Mouse (Mus musculus) common myeloid progenitor, adult 5-6 weeks (primary cell): ENCODE measurements at regions not wholly inside any gene's neighbourhood (a gene's known extent, or its start where the extent isn't known, plus 50 kb on each side); places are given as distances from the start of the nearest gene placed in this dataset.

Experiments used
- ATAC-seq: replicated peaks from 2 replicates; pipeline ENCODE4 v1.8.0; 2016; ENCODE audit warnings: low read depth, mild to moderate bottlenecking, moderate TSS enrichment, inconsistent platforms; ENCODE audit not compliant: poor library complexity, severe bottlenecking

GRCm38 (mm10) chr11:63545516-63545915, 376.6 kb downstream of the Hs3st3b1 start:
- ATAC-seq = no peak

- ATAC-seq = no peak
Observed at GRCm38 (mm10) chr11:63560466-63560865, 361.6 kb downstream of the Hs3st3b1 start.

- ATAC-seq = no peak
Observed at GRCm38 (mm10) chr11:63562696-63563095, 359.4 kb downstream of the Hs3st3b1 start.

- ATAC-seq = no peak
Observed at GRCm38 (mm10) chr11:63565471-63566232, 356.4 kb downstream of the Hs3st3b1 start.

- ATAC-seq = no peak
Observed at GRCm38 (mm10) chr11:63569785-63570479, 352.2 kb downstream of the Hs3st3b1 start.

- ATAC-seq = no peak
Observed at GRCm38 (mm10) chr11:63570646-63571045, 351.4 kb downstream of the Hs3st3b1 start.

GRCm38 (mm10) chr11:63573271-63573670, 348.8 kb downstream of the Hs3st3b1 start:
- ATAC-seq = no peak

- no peak for ATAC-seq
Observed at GRCm38 (mm10) chr11:63583321-63583720, 338.8 kb downstream of the Hs3st3b1 start.

GRCm38 (mm10) chr11:63585216-63585869, 336.7 kb downstream of the Hs3st3b1 start:
- ATAC-seq = no peak

- no peak for ATAC-seq
Observed at GRCm38 (mm10) chr11:63620220-63620619, 301.9 kb downstream of the Hs3st3b1 start.

- no peak for ATAC-seq
Observed at GRCm38 (mm10) chr11:63630336-63630735, 291.8 kb downstream of the Hs3st3b1 start.

GRCm38 (mm10) chr11:63657057-63657456, 265.0 kb downstream of the Hs3st3b1 start:
- ATAC-seq = no peak

GRCm38 (mm10) chr11:63665268-63665934, 256.7 kb downstream of the Hs3st3b1 start:
- no peak for ATAC-seq

GRCm38 (mm10) chr11:63670477-63670876, 251.6 kb downstream of the Hs3st3b1 start:
- ATAC-seq = no peak

- ATAC-seq = no peak
Observed at GRCm38 (mm10) chr11:63671816-63672215, 250.3 kb downstream of the Hs3st3b1 start.

- no peak for ATAC-seq
Observed at GRCm38 (mm10) chr11:63677921-63678320, 244.2 kb downstream of the Hs3st3b1 start.

GRCm38 (mm10) chr11:63678382-63678905, 243.6 kb downstream of the Hs3st3b1 start:
- no peak for ATAC-seq

- ATAC-seq = no peak
Observed at GRCm38 (mm10) chr11:63679491-63679890, 242.6 kb downstream of the Hs3st3b1 start.

- ATAC-seq = no peak
Observed at GRCm38 (mm10) chr11:63684228-63684980, 237.7 kb downstream of the Hs3st3b1 start.

- no peak for ATAC-seq
Observed at GRCm38 (mm10) chr11:63691041-63691440, 231.0 kb downstream of the Hs3st3b1 start.
